Mouse (Mus musculus) bone marrow macrophage, adult 2 months (primary cell): ENCODE data around the gene Aars. TPM values are rescaled to one million over a fixed set of nuclear protein-coding genes. Genes with fewer than 3 reads are reported as not detected.
"Not testable (repeated sequence)": the region's sequence is repeated elsewhere in the genome, so short reads cannot be mapped to it uniquely, and the experiment has no call there.

Experiments
- H3K27ac ChIP-seq: 2 replicates; pipeline ENCODE4 v1.5.1; 2012; ENCODE audit warnings: low read depth, low read length; ENCODE audit not compliant: insufficient read depth
- H3K4me1 ChIP-seq: 2 replicates; pipeline ENCODE4 v1.6.1; 2012; ENCODE audit warnings: low read length; ENCODE audit not compliant: control insufficient read depth, insufficient read depth
- H3K4me3 ChIP-seq: 2 replicates; pipeline ENCODE4 v1.5.1; 2012; ENCODE audit warnings: mild to moderate bottlenecking, low read length, moderate library complexity; ENCODE audit not compliant: insufficient read depth
- CTCF ChIP-seq: IDR thresholded peaks from 2 replicates; pipeline ENCODE4 v1.5.1; 2012; ENCODE audit warnings: low read depth, mild to moderate bottlenecking, low read length, moderate library complexity
- POLR2A ChIP-seq: IDR thresholded peaks from 2 replicates; pipeline ENCODE4 v1.6.1; 2012; ENCODE audit warnings: mild to moderate bottlenecking, low read depth, low read length, borderline replicate concordance
- polyA plus RNA-seq: library from polyadenylated mRNA; stranded (reverse); fragments of >200 nt; gene quantifications from 2 replicates; pipeline ENCODE4 v1.2.4, GENCODE M21; 2012; ENCODE audit not compliant: missing spikeins, insufficient read depth, insufficient read length

Aars gene
- polyA plus RNA-seq, 1 experiment: 27.2 TPM

- no peak overlapping the region for H3K4me3 ChIP-seq
- H3K27ac ChIP-seq: no peak overlapping the region
- 0 out of 2 replicates have a peak, but pooled peaks cover 3% of the 10 kb centered on the region for H3K4me1 ChIP-seq
- TF ChIP-seq POLR2A (no peak), CTCF (no peak)
Observed at GRCm38 (mm10) chr8:111067439-111067838, 34.5 kb downstream of the Aars start.

GRCm38 (mm10) chr8:111068660-111069059 lies 35.7 kb downstream of the Aars start:
- H3K27ac ChIP-seq, H3K4me3 ChIP-seq, H3K4me1 ChIP-seq: not testable (repeated sequence)

- H3K4me3 ChIP-seq: no peak overlapping the region
- TF ChIP-seq CTCF (no peak), POLR2A (no peak)
- H3K4me1 ChIP-seq: no peaks in the 10 kb centered on the region
- H3K27ac ChIP-seq: no peak overlapping the region
Observed at GRCm38 (mm10) chr8:111075926-111076325, 43.0 kb downstream of the Aars start.

DNA sequence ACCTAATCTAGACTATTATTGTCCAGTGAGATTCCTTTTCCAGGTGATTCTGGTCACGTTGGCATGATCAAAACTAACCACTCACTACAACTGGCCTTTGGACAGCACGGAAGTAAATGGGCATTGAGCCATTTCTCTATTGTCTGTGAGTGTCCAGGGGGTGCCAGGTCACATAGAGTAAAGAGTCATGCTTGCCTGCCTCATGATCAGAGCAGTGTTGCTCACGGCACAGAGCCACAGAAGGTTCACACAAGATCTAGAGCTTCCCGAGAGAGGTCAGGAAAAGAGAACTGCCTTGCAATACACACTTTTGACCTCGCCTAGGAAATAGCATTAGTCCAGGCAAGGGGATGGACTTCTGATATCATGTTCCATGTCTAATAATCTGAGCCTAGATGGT lies 46.5 kb downstream of the Aars start:
- H3K27ac ChIP-seq: no peak overlapping the region
- H3K4me1 ChIP-seq: no peaks in the 10 kb centered on the region
- no peak for TF ChIP-seq POLR2A
- TF ChIP-seq CTCF: no peak
- no peak overlapping the region for H3K4me3 ChIP-seq

DNA sequence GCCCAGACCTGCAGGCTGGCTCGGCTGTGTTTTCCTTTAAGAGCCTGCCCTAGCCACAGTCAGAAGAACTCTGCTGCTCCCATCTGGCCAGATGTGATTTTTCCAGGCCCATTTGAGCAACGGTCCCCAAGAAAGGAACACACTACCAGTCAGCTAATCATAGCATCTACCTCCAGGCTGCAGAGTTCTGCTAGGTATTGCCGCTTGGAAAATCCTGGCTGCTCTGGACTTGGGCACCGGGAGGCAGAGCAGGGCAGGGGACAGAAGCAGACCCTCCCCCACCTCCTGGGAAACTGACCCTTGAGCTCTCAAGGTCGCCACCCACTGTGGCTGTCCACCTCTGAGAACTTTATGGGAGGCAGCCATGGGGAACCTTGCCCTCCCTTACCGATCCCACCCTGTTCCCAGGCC lies 46.9 kb downstream of the Aars start:
- Histone ChIP-seq H3K27ac (no peak overlapping the region), H3K4me1 (no peaks in the 10 kb centered on the region), H3K4me3 (no peak overlapping the region)
- no peak for TF ChIP-seq CTCF
- no peak for TF ChIP-seq POLR2A

DNA sequence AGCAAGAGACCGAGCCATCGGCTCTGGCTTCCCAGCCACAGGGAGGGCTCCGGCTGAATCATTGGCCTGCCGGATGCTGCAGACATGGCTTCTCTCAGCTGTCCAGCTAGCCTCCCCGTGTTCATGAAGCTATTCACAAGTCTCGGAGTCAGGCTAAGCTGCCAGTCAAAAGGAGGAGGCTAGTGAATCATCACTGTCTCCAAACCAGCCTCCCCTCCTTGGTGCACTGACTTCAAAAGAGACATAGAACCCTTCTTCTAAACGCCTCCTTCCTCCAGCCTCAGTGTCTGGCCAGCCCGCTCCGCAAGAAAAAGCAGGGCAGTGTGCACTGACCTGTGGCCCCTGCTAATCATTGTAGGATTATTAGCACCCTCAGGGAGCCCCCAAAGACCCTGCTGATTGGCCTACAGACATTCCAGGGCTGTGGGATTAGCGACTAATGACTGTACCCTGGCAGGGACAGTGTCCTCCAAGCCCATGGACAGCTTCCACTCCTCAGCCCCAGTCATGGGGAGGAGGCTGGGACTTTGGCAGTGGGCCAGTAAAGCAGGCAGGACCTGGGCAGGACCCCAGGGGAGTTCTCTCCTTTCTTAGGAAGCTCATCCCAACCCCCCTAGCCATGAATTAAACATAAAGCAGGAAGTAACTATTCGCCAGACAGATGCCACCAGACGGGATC lies 48.8 kb downstream of the Aars start:
- no peak for TF ChIP-seq POLR2A
- no peak for TF ChIP-seq CTCF
- H3K27ac ChIP-seq: no peak overlapping the region
- no peaks in the 10 kb centered on the region for H3K4me1 ChIP-seq
- no peak overlapping the region for H3K4me3 ChIP-seq

- H3K27ac ChIP-seq, H3K4me3 ChIP-seq, H3K4me1 ChIP-seq: not testable (repeated sequence)
Observed at GRCm38 (mm10) chr8:111083936-111084335, 51.0 kb downstream of the Aars start.

DNA sequence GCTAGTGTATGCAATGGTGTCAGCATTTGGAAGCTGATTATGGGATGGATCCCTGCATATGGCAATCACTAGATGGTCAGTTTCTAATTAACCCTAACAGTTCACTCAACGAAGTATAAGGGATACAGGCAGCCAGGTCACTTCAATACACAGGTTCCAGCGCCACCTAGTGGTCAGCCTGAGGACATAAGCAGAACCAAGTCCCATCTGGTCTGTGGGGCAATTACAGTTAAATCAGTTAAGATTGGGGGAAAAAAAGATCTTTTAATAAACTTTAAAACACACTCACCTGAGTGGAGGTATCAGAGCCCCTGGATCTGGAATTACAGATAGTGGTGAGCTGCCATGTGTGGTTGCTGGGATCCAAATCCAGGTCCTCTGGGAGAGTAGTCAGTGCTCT lies 57.2 kb downstream of the Aars start:
- TF ChIP-seq CTCF: peak; percentile 70
- no peak for TF ChIP-seq POLR2A
- no peak overlapping the region for H3K27ac ChIP-seq

DNA sequence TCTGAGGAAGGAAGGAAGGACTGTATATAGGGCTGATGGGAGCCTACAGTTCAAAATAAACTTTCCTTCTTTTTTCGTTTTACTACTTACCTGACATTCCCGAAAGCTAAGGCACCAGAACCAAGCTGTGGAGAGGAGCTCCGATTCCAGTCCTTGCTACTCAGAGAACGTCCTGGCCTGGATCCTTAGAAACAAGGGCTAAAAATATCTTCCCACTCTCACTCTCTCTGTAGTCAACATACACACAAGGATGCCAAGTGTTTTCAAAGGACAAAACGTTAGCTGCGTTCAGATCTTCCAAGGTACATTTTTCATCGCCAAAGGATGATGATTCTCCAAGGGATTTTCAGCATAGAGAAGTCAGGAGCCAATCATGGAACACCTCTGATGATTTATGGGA lies 58.8 kb downstream of the Aars start:
- H3K27ac ChIP-seq: no peak overlapping the region
- peaks cover 8% of the 10 kb centered on the region for H3K4me1 ChIP-seq
- TF ChIP-seq CTCF: no peak
- TF ChIP-seq POLR2A: no peak
- no peak overlapping the region for H3K4me3 ChIP-seq

More for the DNA sequence above, 57.2 kb downstream of the Aars start:
- peaks cover 5% of the 10 kb centered on the region for H3K4me1 ChIP-seq
- H3K4me3 ChIP-seq: no peak overlapping the region

- not testable (repeated sequence) for H3K4me3 ChIP-seq, H3K27ac ChIP-seq, H3K4me1 ChIP-seq
Observed at GRCm38 (mm10) chr8:111092326-111092725, 59.4 kb downstream of the Aars start, which contains the start of gene Clec18a. Clec18a (minus strand) TSS chr8:111092426.
